Mouse (Mus musculus): ENCODE measurements around the gene 1600012H06Rik. TPM values are rescaled to one million over a fixed set of nuclear protein-coding genes. Genes with fewer than 3 reads are reported as not detected.
"Not testable (repeated sequence)": the region's sequence is repeated elsewhere in the genome, so short reads cannot be mapped to it uniquely, and the experiment has no call there.

1600012H06Rik gene
- total RNA-seq, 2 experiments from 2014 or later: 8.3 to 8.4 TPM

DNA sequence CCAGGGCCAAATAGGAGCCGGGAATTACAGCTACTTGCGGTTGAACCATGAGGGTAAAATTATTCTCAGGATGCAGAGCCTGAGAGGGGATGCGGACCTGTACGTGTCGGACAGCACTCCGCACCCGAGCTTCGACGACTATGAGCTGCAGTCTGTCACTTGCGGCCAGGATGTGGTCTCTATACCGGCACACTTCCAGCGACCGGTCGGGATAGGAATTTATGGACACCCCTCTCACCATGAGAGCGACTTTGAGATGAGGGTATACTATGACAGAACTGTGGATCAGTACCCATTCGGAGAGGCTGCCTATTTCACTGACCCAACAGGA is 710 bp downstream of the 1600012H06Rik start:
- DNase-seq (ENCODE audit: low spot score): no peak

DNA sequence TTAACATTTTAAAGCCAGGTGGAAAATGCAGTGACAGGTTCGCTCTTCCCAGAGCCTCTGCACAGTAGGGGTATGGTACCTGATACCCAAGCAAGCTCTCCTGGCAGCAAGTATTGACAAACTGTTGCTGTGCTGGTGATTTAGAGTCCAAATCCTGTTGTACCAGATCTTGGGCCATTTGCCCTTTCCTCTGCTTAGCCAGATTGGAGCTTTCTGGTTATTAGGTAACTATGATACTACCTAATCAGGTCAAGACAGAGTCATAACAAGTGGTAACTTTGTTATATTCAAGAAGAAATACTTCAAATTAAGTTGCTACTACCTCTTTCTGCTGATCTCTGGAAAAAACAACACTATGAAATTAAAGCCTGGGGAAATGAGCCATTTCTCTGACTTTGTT is 1.6 kb downstream of the 1600012H06Rik start:
- no peak for DNase-seq (ENCODE audit: low spot score)

DNA sequence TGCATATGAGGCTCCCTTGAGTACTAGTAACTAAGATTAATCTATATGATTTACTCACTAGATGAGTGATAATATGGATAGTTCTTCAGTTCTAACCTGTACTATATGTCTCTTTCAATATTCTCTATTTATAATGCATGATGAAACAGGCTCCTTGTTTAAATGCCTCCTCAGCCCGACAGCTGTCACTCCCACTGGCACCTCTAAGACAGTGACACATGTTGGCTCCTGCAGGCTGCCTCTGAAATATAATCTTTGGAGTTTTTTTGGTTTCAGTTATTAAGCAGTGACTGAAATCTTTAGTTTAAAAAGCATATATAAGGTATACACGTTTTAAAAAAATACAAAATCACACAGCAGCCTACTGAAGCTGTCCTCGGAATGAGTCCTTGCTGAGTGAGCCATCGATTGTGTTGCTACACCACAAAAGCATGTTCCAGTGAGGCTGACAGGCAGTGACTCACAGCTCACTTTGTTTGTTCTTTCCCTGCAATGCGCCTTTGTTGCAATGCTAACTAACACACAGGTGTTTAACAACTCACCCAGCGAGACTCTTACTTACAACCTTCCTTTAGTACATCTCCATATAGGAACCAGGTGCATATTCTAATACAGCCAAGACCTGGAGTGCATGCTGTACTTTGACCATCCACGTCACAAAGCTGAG is 6.3 kb downstream of the 1600012H06Rik start:
- DNase-seq (ENCODE audit: low spot score): no peak

DNA sequence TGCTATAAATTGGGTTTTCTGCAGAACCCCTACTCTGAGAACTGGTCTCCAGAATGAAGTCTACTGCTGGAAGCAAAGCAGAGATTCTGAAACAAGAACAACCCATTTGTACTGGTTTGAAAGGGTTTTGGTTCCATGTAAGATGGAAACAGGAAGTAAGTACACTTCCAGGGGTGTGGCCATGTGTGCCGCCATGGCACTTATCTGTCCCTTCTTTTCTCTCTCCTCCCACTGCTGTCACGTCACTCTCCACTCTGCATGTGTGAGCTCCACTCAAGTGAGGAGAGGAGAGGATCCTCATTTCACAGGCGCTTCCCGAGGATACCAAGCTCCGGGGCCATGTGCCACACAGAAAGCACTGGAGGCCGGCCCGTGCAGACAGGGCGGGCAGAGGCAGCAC is 10.5 kb downstream of the 1600012H06Rik start:
- DNase-seq (ENCODE audit: low spot score): no peak

DNA sequence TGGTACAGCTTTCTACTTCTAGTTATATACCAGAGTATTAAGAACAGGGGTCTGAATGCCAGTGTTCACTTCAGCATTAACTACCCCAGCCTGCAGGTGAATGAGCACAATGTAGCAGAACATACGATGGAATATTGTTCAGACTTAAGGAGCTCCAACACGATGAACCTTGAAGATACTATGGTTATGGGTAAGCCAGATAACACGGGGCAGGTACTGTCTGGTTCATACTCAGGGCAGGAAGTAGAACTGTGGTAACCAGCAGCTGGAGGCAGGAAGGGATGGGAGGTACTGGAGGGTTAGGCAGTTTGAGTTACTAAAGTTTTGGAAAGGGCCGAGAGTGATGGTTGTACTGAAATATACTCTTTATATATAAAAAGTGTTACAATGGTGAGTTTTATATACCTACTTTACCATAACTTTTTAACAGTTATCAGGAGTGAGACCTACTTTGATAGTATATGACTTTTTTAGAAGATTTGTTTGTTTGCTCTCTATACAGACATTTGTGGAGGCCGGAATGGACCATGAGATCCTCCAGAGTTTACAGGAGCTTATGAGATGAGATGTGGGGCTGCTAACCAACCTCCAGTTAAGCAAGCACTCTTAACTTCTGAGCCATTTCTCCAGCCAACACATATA is 15.8 kb downstream of the 1600012H06Rik start:
- no peak for DNase-seq (ENCODE audit: low spot score)

DNA sequence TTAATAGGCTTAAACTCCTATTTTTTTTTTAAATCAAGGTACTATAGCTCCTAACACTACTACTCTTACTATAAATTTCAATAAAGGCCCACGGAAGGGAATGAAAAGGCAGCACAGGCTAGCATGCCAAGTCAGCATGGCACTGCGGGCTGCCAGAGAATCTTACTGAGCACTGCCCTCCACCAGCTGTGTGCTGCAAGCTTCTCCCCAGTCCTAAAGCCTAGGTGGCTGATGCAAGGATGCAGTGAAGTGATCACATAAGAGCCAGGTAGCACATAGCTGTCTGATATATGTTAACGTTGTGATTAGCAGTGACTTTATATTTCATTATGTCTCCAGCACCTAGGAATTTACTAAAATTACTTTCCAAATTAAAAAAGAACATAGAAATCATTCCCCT is 17.0 kb downstream of the 1600012H06Rik start:
- no peak for DNase-seq (ENCODE audit: low spot score)

DNA sequence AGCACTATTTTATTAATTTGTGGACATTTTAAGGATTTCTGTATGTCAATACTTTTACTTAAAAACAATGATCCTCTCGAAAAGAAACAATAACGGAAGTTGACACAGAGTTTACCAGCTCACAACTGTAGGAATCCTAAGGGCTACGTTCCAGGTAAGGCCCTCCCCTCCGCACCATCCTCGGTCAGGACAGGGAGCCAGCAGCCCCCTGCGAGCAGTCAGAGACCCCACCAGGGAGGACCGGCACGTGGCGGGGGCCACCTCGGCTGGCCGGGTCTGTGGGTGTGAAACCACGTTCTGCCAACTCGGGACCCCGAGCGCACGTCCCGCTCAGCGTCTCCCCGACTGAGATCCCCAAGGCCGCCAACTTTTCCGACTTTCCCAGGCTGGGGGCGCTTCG is 17.5 kb downstream of the 1600012H06Rik start:
- peak; percentile 20 for DNase-seq (ENCODE audit: low spot score)

DNA sequence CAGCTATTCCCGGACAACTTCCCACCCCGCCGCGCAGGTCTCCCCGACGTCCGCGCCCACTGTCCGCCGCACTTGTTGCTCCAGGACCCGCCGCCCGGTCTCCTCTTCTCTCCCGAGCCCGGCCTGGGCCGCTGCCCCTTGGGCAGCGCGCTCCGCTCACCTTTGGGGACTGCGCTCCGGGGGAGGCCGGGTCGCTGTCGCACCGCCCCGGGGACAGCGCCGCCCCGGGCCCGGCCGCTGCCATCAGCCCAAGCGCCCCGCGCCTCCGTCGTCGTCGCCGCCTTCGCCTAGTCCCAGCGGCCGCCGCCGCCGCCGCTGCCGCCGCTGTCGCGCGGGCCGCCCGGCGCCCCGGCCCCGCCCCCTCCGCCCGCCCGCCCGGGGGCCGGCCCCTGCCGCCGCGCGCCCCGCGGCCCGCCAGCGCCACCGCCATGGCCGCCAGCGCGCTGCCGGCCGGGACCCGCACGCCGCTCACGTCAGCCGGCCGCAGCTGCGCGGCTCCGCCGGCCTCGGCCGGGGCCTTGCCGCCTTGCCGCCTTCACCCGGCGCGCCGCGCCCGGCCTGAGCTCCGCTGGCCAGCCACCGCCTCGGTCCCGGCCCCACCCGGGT is 18.1 kb downstream of the 1600012H06Rik start, which contains the start of gene Phf10:
TSS of gene Phf10 (minus strand) at position 323 of the 606 bp plus-strand sequence.
- DNase-seq (ENCODE audit: low spot score): not testable (repeated sequence)

DNA sequence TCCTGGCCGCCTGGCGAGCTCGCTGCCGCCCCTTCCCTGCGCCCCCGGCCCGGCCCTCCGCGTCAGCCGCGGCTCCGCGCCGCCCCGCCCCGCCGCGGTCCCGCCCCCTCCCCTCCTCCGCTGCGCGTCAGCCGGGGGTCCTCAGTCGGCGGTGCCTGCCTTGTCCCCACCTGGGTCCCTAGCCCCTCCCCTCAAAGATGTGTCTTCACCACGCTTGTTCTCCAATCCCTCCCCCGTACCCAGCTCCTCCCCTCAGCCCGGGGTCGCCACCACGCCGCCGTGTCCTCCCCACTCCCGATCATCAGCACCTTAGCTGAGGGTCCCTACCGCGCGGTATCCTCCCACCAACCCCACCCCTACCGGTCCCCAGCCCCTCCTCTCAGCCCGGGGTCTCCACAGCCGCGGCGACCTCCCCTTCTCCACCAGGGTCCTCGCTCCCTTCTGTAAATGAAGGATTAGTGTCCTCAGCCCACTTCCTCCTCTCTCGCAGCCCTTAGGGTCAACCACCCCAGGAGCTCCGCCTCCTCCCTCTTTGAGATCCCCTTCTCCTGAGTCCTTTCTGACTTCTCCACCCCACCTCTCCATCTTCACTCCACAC is 18.7 kb downstream of the 1600012H06Rik start:
- DNase-seq (ENCODE audit: low spot score): not testable (repeated sequence)

DNA sequence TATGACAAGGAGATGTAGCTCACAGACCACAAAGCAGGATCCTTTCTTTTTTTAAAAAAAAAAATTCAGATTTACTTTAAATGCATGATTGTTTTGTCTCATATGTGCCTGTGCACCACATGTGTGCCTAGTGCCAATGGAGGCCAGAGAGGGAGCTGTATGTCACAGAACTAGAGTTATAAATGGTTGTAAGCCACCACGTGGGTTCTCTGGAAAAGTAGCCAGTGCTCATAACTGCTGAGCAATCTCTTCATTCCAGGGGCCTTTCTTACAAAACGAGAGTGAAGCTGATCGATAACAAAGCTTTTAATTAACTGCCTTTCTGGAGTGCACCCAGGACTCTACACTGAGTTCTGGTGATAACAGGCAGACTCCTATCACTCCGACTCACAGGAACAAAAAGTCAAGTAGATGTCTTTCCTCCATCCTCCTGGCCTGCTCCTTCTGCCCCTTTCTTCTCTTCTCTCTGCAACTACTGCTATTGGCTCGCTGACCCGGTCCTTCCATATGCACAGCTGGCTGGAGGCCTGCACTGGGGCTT is 25.5 kb downstream of the 1600012H06Rik start:
- DNase-seq (ENCODE audit: low spot score): not testable (repeated sequence)

DNA sequence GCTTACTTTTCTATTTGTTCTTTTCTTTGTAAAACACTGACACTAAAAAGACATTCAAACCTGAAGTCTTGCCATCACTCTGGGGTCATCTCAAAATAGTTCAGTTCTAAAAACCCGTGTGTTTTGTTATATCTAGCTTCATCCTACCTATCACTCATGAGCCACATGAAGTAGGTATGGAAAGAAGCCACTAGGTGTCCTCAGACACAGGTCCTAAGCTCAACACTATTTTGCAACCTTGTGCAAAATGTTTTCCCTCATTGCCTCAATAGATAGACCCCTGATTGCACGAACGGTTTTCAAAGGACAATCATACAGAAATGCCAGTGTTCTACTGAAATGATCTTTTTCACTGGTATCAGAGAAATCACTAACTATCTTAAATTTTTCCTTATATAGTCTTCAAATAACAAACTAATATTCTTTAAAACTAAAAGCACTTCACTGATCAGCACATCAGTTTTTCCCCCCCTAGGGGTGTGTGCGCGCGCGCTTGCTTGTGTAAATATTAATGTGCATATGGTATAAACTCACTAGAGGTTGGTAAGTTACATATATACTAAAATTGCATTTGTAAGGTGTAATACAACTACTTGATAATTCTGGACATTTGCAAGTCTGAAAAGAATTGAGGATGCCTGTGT is 34.9 kb downstream of the 1600012H06Rik start:
- not testable (repeated sequence) for DNase-seq (ENCODE audit: low spot score)

DNA sequence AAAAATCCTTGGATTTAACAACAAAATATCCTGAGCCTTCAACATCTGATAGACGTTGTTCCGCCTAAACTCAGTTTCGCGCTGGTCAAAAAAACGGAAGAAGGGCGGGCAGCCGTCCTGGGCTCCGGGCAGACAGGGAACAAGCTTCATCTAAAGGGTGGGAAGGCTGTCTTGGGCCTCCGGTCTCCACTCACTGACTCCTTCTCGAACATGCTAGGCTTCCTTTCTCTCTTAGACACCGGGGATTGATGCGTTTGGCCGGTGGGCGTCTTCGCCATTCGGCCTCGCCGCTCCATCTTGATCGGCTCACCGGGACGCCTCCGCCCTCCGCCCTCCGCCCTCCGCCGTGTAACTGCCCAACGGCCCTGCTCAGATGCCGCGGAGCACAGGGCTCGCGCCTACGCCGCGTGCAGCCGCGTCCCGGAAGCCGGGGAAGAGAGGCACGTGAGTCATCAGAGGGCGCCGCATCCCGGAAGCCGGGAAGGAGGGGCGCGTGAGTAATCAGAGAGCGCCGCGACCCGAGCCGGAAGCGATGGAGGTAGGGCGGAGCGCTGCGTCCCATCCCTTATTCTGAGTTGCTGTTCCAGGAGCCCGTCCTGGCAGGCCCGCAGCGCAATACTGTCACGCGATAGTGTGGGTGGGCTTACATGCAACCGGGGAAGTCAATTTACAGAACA is 35.5 kb downstream of the 1600012H06Rik start, which contains the start of the genes 9030025P20Rik and Gm3417:
TSS of gene 9030025P20Rik (plus strand) at position 107 of the 677 bp plus-strand sequence.
TSS of gene Gm3417 (minus strand) at position 429 of the 677 bp plus-strand sequence.
- DNase-seq (ENCODE audit: low spot score): not testable (repeated sequence)

DNA sequence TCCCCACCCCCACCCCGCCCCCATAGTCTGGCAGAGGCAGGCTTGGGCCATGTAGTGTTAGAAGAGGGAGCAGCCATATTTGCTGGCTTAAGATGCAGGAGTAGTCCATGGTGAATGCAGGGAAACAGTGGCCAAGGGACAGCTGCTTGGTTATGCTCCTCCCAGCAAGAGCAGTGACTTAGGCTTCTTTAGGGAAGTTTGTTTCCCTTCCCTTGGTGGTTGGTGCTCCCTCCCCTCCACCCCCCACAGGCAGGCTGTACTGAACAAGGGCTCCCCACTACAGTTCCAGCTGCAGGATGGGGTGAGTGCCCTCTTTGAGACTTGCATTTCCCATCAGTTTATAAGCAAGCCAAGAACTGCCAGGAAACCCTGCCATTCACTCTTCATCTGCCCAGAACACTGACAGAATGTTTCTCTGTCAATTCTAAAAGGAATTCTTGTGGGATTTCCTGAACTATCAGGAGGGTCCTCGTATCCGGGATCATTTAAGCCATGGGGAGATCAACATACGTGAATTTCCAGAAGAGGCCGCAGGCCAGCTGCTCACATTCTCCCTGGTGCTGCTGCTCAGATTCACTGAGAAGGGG is 47.2 kb downstream of the 1600012H06Rik start:
- not testable (repeated sequence) for DNase-seq (ENCODE audit: low spot score)

DNA sequence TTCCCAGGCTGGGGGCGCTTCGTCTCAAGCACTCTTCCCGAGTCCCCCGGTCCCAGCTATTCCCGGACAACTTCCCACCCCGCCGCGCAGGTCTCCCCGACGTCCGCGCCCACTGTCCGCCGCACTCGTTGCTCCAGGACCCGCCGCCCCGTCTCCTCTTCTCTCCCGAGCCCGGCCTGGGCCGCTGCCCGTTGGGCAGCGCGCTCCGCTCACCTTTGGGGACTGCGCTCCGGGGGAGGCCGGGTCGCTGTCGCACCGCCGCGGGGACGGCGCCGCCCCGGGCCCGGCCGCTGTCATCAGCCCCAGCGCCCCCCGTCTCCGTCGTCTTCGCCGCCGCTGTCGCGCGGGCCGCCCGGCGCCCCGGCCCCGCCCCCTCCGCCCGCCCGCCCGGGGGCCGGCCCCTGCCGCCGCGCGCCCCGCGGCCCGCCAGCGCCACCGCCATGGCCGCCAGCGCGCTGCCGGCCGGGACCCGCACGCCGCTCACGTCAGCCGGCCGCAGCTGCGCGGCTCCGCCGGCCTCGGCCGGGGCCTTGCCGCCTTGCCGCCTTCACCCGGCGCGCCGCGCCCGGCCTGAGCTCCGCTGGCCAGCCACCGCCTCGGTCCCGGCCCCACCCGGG is 49.6 kb downstream of the 1600012H06Rik start:
- not testable (repeated sequence) for DNase-seq (ENCODE audit: low spot score)

DNA sequence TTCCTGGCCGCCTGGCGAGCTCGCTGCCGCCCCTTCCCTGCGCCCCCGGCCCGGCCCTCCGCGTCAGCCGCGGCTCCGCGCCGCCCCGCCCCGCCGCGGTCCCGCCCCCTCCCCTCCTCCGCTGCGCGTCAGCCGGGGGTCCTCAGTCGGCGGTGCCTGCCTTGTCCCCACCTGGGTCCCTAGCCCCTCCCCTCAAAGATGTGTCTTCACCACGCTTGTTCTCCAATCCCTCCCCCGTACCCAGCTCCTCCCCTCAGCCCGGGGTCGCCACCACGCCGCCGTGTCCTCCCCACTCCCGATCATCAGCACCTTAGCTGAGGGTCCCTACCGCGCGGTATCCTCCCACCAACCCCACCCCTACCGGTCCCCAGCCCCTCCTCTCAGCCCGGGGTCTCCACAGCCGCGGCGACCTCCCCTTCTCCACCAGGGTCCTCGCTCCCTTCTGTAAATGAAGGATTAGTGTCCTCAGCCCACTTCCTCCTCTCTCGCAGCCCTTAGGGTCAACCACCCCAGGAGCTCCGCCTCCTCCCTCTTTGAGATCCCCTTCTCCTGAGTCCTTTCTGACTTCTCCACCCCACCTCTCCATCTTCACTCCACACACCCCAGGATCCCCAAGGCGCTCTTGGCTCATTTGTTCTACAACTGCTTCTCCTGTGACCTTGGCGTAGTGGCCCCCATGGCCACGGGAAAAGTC is 50.3 kb downstream of the 1600012H06Rik start:
- DNase-seq (ENCODE audit: low spot score): not testable (repeated sequence)

DNA sequence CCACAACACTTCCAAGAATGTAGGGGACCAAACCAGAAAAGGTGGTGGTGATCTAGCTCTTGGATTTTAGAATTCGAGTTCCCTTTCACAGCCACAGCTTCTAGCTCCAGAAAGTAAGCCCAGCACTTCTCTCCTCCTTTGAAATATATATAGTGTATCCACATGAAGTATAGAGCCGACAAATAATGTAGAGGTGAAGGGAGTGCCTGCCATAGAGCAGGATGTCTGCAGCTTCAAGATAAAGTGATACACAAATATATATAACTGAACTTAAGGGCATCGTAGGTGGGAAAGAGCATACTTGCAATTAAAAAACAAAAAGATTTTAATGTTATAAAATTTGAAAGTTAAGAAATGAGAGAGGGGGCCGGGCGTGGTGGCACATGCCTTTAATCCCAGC is 51.2 kb downstream of the 1600012H06Rik start:
- DNase-seq (ENCODE audit: low spot score): not testable (repeated sequence)

DNA sequence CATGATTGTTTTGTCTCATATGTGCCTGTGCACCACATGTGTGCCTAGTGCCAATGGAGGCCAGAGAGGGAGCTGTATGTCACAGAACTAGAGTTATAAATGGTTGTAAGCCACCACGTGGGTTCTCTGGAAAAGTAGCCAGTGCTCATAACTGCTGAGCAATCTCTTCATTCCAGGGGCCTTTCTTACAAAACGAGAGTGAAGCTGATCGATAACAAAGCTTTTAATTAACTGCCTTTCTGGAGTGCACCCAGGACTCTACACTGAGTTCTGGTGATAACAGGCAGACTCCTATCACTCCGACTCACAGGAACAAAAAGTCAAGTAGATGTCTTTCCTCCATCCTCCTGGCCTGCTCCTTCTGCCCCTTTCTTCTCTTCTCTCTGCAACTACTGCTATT is 57.1 kb downstream of the 1600012H06Rik start:
- DNase-seq (ENCODE audit: low spot score): not testable (repeated sequence)

DNA sequence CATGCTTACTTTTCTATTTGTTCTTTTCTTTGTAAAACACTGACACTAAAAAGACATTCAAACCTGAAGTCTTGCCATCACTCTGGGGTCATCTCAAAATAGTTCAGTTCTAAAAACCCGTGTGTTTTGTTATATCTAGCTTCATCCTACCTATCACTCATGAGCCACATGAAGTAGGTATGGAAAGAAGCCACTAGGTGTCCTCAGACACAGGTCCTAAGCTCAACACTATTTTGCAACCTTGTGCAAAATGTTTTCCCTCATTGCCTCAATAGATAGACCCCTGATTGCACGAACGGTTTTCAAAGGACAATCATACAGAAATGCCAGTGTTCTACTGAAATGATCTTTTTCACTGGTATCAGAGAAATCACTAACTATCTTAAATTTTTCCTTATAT is 66.1 kb downstream of the 1600012H06Rik start:
- DNase-seq (ENCODE audit: low spot score): not testable (repeated sequence)
